Mouse (Mus musculus): Measurements from ENCODE around the gene Gcm1.

GRCm38 (mm10) chr9:78009382-78009781 is 42.3 kb upstream of the Gcm1 start:
- TF ChIP-seq POLR2A (IDR thresholded peaks at IDR 0.05; ENCODE audit: low read depth, low read length) (no peak), CTCF (conservative IDR thresholded peaks at IDR 0.05; ENCODE audit: insufficient read depth, insufficient read length, low read depth, low read length) (no peak)
